Mouse (Mus musculus) hematopoietic stem cell, adult 5-6 weeks (primary cell): ENCODE data around the gene Ccdc154. TPM values are rescaled to one million over a fixed set of nuclear protein-coding genes. Genes with fewer than 3 reads are reported as not detected.
"Not testable (repeated sequence)": the region's sequence is repeated elsewhere in the genome, so short reads cannot be mapped to it uniquely, and the experiment has no call there.

Experiments used
- ATAC-seq, 2 experiments: fragments of 125-278 bp in 1 of 2; replicated peaks in 1 of 2; 2 replicates each; pipeline ENCODE4 v1.8.0; 2016 to 2017; ENCODE audit warnings: inconsistent platforms in 2 of 2, mild to moderate bottlenecking in 2 of 2, moderate number of reproducible peaks in 2 of 2, low read depth in 1 of 2, moderate TSS enrichment in 1 of 2; ENCODE audit not compliant: low FRiP score in 2 of 2, poor library complexity in 2 of 2, severe bottlenecking in 2 of 2, insufficient read depth in 1 of 2, low TSS enrichment in 1 of 2
- total RNA-seq: library from RNA; stranded (forward); fragments of 172-1452, 232-1000 nt; gene quantifications from 2 replicates; pipeline ENCODE4 v1.2.3, GENCODE M21; 2017

The Ccdc154 gene
- total RNA-seq: not detected in 2 replicates

DNA sequence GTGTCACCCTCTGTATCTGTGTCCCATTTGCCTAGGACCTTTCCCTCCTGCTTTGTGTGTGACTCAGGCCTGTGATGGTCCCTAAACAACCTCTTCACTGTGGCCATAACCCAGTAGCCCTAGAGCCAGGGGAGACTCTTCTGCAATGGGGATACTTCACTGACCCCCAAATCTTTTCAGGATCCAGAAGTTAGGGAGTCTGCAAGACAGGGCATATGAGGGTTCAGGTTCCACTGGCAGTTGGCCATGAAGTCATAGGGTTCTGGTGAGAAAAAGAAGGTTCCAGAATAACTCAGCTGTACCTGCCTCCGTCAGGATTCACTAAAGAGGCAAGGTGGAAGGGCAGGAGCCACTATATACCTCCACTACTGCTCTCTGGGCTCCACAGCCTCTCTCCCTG is at the start of gene Ccdc154:
Gene Ccdc154, plus strand, starts transcription at position 301 of the 400 bp plus-strand sequence.
- no peak for ATAC-seq

DNA sequence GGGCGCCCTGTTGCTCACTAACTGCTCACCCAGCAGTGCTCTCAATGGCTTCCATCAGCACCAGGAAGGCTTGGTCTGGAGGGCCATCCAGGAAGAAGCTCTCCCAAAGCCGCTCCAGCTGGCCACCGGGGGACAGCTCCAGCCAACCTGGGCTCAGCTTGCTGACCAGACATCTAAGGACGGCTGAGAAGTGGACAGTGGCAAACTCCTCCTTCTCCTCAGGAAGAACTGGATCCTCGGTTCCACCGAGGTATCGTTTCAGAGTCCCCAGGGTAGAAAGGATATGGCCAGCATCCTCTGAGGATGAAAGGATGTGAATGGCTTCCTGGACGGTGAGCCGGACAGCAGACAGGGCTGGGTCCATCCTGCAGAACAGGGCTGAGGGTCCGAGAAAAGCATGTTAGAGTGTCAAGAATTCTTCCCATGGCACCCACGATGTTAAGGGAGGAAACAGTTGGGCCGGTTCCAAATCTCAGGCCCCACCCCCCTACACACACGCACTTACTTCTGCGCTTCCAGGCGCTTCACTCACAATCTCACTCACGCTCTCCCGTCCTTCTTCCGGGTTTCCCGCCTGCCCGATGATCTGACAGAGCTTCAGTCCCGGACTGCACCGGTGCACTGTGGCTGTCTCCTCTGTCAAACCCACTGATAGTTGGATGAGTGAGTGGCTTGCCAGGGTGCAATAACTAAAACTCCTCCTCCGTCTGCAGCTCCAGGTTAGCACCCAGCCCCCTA is 47.2 kb upstream of the Ccdc154 start:
- ATAC-seq: peak; percentile 19 to 37

GRCm38 (mm10) chr17:25115664-25116432 is 46.4 kb upstream of the Ccdc154 start, which contains the start of gene Telo2:
Gene Telo2, minus strand, starts transcription at chr17:25115967.
- peak; percentile 89 to 92 for ATAC-seq

GRCm38 (mm10) chr17:25117263-25117662 is 45.0 kb upstream of the Ccdc154 start:
- no peak for ATAC-seq

GRCm38 (mm10) chr17:25120406-25120805 is 41.9 kb upstream of the Ccdc154 start, which contains the start of gene Ptx4:
Gene Ptx4, plus strand, starts transcription at chr17:25120760.
- no peak for ATAC-seq

DNA sequence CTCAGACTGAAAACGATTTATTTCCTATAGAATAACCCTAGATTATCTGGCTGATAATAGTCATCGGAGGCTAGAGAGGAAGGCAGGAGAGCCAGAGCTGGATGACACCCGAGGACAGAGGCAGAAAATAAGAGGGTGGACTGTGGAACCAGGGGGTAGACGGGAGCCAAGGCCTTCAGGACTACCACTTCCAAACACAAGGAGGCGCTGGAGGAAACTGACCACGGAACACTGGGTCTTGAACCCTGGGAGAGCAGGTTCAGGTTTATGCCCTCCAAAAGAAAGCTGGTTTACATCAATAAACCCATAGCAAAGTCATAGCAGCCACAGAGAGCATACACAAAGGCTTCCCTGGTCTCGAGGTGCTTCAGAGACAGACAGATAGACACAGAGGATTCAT is 38.3 kb upstream of the Ccdc154 start:
- ATAC-seq: no peak

DNA sequence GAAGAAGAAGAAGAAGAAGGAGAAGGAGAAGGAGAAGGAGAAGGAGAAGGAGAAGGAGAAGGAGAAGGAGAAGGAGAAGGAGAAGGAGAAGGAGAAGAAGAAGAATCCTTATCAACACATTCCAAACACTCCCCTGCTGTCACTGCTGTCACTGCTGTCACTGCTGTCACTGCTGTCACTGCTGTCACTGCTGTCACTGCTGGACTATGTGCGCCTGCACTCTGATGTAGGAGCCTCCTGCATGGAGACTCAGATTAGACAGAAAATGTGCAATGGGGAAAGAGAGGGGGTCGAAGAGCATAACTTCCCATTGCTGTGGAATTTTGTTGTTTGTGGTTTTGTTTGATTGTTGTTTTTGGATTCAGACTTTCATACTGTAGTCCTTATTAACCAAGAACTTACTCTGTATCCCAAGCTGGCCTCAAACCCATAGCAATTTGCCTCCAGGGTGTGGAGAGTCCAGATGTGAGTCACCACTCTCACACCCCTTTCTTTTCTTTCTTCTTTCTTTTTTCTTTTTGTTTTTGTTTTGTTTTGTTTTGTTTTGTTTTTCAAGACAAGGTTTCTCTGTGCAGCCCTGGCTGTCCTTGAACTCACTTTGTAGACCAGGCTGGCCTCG is 36.7 kb upstream of the Ccdc154 start:
- ATAC-seq: not testable (repeated sequence)

- peak; percentile 21 to 27; a peak in 2 of 4 replicates for ATAC-seq
Observed at GRCm38 (mm10) chr17:25127079-25127478, 35.2 kb upstream of the Ccdc154 start.

DNA sequence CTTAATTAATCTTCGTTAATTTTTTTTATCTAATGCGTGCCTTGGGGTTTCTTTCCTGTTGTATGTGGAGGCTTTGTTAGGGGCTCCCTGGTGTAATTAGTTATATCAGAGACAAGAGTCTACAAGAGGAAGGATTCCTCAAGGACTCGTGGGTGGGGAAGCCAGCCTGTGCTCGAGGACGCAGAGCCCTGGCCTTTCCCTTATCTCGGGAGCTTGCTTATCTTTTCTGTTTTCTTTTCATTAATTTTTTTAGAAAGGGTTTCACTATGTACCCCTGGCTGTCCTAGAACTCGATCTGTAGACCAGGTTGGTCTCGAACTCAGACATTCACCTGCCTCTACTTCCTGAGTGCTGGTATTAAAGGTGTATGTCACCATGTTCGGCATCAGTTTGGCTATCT is 34.6 kb upstream of the Ccdc154 start:
- ATAC-seq: no peak

- no peak for ATAC-seq
Observed at GRCm38 (mm10) chr17:25130060-25130459, 32.2 kb upstream of the Ccdc154 start.

- ATAC-seq: peak; percentile 90 to 94
Observed at GRCm38 (mm10) chr17:25133275-25133698, 29.0 kb upstream of the Ccdc154 start, which contains the start of gene Clcn7. Gene Clcn7, plus strand, starts transcription at chr17:25133391.

GRCm38 (mm10) chr17:25135622-25136021 is 26.6 kb upstream of the Ccdc154 start:
- ATAC-seq: no peak

DNA sequence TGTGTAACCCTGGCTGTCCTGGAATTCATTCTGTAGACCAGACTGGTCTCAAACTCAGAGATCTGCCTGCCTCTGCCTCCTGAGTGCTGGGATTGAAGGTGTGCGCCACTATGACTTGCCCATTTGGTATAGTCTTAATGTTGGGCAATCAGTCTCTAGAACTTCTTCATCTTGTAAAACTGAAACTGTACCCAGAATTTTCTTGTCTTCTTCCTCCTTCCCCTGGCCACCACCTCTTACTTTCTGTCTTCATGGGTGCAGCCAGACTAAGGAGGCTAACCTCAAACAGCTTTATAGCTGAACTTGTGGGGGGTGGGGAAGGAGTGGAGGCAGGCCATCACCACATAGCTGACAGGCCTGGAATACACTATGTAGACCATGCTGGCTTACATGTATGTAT is 23.5 kb upstream of the Ccdc154 start:
- ATAC-seq: no peak

DNA sequence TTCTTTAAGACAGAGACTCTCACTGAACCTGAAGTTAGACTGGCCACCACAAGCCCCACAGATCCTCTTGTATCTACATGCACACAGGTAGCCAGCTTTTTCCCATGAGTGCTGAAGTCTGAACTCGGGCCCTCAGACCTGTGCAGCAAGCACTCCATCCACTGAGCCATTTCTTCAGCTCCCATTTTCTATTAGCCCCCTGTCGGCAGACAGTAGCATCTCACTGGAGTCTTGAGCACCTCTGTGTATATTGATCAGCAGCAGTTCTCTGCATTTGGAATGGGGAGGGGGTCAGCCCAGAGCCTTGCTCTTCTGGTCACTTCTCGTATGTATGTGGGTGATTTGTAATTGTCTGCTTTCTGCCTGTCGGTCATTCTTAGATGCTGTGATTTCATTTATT is 22.3 kb upstream of the Ccdc154 start:
- no peak for ATAC-seq

GRCm38 (mm10) chr17:25163387-25163786 is 1.1 kb downstream of the Ccdc154 start:
- no peak for ATAC-seq

DNA sequence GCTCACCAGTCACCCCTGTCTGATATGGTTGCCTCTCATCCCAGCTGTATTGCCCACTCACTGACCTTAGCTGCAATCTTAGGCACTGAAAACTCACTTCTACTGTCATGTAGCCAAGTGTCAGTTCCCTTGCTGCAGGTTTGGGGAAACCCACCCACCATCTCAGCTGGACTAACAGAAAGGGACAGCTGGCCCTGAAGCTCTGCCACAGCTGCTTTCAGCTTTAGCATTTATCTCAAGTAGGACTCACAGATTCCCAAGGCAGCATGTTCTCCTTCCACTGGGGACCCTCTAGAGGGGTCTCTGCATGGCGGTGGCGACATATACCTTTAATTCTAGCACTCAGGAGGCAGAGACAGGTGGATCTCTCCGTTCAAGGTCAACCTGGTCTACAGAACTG is 2.5 kb downstream of the Ccdc154 start:
- ATAC-seq: no peak

DNA sequence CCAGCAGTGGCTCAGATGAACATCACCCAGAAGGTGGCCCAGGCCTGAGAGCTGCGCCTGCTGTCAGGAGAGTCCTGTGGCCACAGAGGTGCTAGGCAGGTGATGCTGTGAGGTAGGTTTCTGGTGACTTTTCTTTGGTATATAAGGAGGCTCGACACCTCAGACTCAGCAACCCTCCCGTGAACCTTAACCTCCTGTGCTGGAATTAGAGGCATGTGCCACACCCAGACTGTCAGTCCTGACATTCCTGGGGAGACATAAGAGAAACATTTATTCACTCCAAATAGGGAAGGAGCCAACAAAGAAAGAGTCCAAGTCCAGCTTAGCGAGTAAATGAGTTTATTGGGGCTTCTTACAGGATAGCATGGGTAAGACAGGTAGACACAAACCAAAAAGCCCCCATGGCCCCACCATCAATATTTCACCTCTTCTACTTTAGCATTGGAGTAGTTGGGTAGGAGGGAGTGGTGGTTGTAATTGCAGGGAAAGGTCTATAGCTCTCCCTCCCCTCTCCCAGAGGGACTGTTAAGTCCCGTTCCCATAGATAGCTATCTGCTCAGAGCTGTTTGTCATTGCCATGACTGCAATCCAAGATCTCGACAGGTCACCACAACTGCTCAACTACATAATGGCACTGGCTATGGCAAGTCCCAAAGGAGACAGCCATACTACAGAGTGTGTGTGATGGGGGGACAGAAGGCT is 3.9 kb downstream of the Ccdc154 start:
- ATAC-seq: no peak
